Mouse (Mus musculus): ENCODE measurements around the gene Rpl41. TPM values are rescaled to one million over a fixed set of nuclear protein-coding genes. Genes with fewer than 3 reads are reported as not detected.

Gene Rpl41
- 3,120 TPM for polyA plus RNA-seq (2017; shearing (Covaris generic))

DNA sequence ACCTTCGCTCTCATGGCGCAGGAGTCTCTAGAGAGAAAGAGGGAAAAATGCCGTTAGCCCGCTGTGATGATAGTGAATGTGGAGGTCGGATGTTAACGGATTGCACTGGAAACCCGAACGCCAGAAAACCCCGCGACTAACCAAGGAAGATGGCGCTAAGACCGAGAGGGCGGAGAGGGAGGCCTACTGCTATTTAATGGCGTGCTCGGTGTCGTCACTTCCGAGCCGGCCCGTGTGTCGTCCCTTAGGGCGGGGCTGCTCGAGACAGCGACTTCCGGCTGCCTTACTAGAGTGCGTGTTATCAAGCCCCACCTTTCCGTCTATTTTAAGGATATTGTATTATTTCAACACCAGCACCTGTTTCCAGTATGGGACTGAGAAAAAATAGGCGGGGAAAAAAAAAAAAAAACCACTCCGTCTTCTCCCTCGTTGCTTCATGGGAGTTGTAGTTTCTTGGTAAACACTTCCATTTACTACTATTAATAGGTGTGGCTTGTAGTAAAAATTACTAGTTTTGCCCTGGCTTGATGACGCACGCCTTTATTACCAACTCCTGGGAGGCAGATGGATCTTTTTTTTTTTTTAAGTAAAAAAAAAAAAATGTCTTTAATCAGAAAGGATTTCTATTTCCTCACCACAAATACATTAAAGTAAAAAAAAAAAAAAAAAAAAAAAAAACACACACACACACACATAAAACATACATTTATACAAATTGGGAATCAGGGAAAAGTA lies at the start of gene Rpl41:
TSS of gene Rpl41 (minus strand) at position 359 of the 735 bp plus-strand sequence.

DNA sequence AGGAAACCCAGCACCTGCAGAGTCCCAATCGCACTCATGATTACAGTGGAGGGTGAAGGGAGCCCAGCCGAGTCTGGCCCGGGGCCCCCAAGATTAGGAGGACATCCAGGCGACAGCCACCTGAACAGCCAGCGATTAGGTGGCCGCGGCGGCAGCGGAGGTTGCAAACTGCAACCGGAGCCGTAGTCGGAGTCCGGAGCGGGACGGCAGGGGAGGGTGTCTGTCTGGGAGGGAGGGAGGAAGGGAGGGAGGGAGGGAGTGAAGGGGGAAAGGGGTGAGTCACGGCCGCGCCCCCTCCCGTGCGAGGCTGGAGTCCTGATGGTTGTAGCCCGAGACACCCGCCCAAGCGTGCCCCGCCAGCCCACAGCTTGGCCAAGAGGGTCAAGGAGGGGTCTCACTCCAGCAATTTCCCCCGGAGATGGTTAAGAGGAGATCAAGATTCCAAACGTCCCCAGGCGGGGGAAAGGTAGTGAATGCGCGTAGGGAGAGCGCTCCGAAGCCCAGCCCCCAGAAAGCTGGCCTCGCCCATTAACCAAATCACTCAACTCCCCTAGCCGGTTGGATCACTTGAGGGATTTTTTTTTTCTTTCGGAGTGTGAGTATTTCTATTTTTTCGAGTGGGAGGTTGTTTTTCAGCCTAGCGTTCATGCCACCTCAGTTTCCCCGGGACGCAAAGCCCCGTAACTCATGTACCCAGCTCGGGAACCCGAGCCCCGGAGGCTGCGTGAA lies 40.5 kb upstream of the Rpl41 start, which contains the start of gene Erbb3:
TSS of gene Erbb3 (minus strand) at position 189 of the 729 bp plus-strand sequence.

DNA sequence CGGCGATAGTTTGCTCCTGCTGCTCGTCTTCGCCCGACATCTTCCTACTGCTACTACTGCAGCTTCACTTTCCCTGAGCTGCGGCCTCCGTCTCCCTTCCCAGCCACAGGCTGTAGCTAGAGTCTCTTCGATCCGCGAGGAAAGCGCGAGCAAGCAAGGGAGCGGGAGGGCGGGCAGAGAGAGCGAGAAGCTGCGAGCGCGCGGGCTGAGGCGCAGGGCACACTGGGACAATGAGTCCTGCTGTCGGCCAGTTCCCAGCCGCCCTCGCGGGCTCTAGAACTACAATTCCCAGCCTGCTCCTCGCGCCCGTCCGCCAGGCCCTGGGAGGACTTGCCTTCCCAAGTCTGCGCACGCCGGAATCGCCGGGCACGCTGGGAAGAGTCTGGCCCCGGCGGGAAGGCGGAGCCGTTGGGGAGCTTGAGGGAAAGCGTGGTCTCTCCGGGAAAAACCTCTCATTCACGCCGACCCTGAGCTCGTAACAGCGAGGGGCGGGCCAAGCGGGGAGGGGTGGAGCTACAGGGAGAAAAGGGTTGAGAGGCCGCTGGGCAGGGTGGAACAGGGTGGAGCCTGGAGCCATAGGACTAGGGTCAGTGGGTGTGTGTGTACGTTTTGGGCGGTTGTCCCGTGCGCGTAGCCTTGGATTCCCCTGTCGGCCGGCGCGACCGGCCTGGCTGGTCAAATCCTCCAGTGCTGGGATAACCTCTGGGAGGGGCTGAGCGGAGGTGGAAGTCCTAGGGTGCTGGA lies 16.9 kb upstream of the Rpl41 start, which contains the start of gene Pa2g4:
TSS of gene Pa2g4 (minus strand) at position 200 of the 744 bp plus-strand sequence.

DNA sequence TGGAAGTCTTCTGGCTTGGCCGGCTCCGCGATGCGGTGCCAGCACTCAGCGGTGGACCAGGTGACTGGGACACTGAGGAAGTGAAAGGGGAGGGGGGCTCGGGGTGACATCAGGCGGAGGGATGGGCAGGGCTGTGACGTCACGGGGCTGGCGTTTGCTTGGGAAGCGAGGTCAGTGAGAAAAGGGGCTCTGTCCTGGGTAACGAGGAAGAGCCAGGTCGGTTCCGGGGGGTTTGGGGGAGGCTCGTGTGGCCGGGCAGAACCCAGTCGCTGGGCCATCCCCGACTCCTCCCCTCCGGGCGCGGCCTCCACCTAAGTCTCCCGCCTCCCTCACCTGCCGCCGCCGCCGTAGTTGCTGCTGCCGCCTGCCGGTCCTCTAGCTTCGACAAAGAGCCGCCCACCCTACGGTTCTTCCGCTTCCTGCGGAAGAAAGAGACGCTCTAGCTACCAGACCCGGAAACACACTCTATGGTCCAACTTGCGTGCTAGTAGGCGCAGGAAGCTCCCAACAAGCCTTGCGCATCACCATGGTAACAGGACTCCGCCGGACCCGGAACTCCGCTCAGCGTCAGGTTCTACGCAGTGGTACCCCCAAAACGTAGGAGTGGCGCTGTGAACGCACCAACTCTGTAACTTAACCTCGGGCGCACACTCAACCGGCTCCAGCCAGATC lies 1.6 kb downstream of the Rpl41 start, which contains the start of gene Zc3h10:
TSS of gene Zc3h10 (minus strand) at position 414 of the 672 bp plus-strand sequence.

DNA sequence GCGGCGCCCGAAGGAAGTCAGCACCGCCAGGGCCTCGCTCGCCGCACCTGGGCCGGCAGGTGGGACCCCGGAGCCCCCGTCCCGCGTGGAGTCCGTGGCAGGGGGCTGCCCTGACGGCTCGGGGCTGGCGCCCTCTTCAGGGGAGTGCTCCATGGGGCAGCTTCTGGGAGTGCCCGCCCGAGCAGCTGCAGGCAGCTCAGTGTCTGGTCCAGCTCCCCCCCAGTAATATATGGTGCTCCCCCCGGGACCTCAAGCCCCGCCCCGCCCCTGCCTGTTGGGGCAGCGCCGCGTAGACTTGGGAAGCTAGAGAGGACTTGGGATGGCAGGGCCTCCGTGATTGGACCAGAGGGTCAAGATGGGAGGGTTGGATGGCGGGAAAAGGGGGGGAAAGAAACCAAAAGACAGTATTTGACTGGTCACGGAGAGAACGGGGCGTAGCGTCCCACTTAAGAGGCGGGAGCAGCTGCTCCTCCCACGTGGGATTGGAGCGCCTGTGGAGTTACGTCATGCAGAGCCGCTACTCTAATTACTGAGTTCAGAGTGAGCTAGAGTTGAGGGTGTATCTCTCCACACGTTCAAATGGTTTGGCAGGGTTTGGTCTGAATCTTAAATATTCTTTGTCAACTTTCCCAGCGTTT lies 23.3 kb downstream of the Rpl41 start, which contains the start of gene Esyt1:
TSS of gene Esyt1 (minus strand) at position 201 of the 638 bp plus-strand sequence.

DNA sequence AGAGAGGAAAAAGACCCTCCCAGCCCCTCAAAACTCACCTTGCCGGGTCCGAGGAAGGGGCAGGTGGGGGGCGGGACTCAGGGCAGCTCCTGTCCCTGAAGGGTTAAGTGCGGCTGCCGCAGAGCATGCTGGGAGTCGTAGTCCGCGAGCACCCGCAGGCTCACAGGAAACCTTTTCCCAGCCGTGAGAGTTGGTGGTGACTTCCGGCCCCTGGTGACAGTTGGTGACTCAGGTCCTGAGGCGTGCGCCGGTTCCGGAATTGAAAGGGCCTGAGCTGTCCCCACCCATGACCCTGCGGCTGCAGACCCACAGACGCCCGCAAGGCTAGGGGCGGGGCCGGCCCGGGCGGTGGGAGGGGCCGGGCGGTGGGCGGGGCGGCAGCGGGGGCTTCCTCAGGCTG lies 50.5 kb downstream of the Rpl41 start, which contains the start of gene Myl6b:
TSS of gene Myl6b (minus strand) at position 96 of the 400 bp plus-strand sequence.

Other genes with a start within 250 kb of the Rpl41 start
- 45.1 TPM for gene Pan2, start 246.0 kb downstream of the Rpl41 start, polyA plus RNA-seq (2017; shearing (Covaris generic))
- 156 TPM for gene Cnpy2, start 226.8 kb downstream of the Rpl41 start, polyA plus RNA-seq (2017; shearing (Covaris generic))
- 181 TPM for gene Cs, start 211.6 kb downstream of the Rpl41 start, polyA plus RNA-seq (2017; shearing (Covaris generic))
- 12.2 TPM for gene Coq10a, start 180.3 kb downstream of the Rpl41 start, polyA plus RNA-seq (2017; shearing (Covaris generic))
- gene Ankrd52, start 172.2 kb downstream of the Rpl41 start, polyA plus RNA-seq (2017; shearing (Covaris generic)): 2.6 TPM
- 0.13 TPM for gene Slc39a5, start 148.1 kb downstream of the Rpl41 start, polyA plus RNA-seq (2017; shearing (Covaris generic))
- 128 TPM for gene Nabp2, start 137.8 kb downstream of the Rpl41 start, polyA plus RNA-seq (2017; shearing (Covaris generic))
- gene Rnf41, start 137.6 kb downstream of the Rpl41 start, polyA plus RNA-seq (2017; shearing (Covaris generic)): 47.8 TPM
- 131 TPM for gene Smarcc2, start 90.1 kb downstream of the Rpl41 start, polyA plus RNA-seq (2017; shearing (Covaris generic))
- 1,659 TPM for gene Myl6, start 55.2 kb downstream of the Rpl41 start, polyA plus RNA-seq (2017; shearing (Covaris generic))
- gene Myl6b, start 50.6 kb downstream of the Rpl41 start, polyA plus RNA-seq (2017; shearing (Covaris generic)): 3.1 TPM
- 182 TPM for gene Esyt1, start 23.4 kb downstream of the Rpl41 start, polyA plus RNA-seq (2017; shearing (Covaris generic))
- gene Zc3h10, start 1.5 kb downstream of the Rpl41 start, polyA plus RNA-seq (2017; shearing (Covaris generic)): 26.0 TPM
- gene Pa2g4, start 16.7 kb upstream of the Rpl41 start, polyA plus RNA-seq (2017; shearing (Covaris generic)): 35.9 TPM
- 11.3 TPM for gene Erbb3, start 40.3 kb upstream of the Rpl41 start, polyA plus RNA-seq (2017; shearing (Covaris generic))
- gene Rps26, start 77.4 kb upstream of the Rpl41 start, polyA plus RNA-seq (2017; shearing (Covaris generic)): 829 TPM
- 148 TPM for gene Ikzf4, start 96.7 kb upstream of the Rpl41 start, polyA plus RNA-seq (2017; shearing (Covaris generic))
- gene Suox, start 124.8 kb upstream of the Rpl41 start, polyA plus RNA-seq (2017; shearing (Covaris generic)): 51.9 TPM
- gene Rab5b, start 147.0 kb upstream of the Rpl41 start, polyA plus RNA-seq (2017; shearing (Covaris generic)): 49.0 TPM
- gene Pmel, start 154.9 kb upstream of the Rpl41 start, polyA plus RNA-seq (2017; shearing (Covaris generic)): 4.9 TPM
- gene Cdk2, start 155.7 kb upstream of the Rpl41 start, polyA plus RNA-seq (2017; shearing (Covaris generic)): 38.5 TPM
- 715 TPM for gene Dgka, start 195.6 kb upstream of the Rpl41 start, polyA plus RNA-seq (2017; shearing (Covaris generic))
- 38.2 TPM for gene Pym1, start 198.6 kb upstream of the Rpl41 start, polyA plus RNA-seq (2017; shearing (Covaris generic))
- gene Mmp19, start 241.6 kb upstream of the Rpl41 start, polyA plus RNA-seq (2017; shearing (Covaris generic)): not detected

All from activated CD4-positive, CD25-positive, alpha-beta regulatory T cell, adult 9 weeks (primary cell).